Mouse (Mus musculus) heart, embryonic 14.5 days (tissue): Measurements from ENCODE around the gene Gadd45a. TPM values are rescaled to one million over a fixed set of nuclear protein-coding genes. Genes with fewer than 3 reads are reported as not detected.
"Not testable (repeated sequence)": the region's sequence is repeated elsewhere in the genome, so short reads cannot be mapped to it uniquely, and the experiment has no call there.

Experiments used
- ATAC-seq: fragments of 200-750 bp; cut with Nextera tagmentation; 2 replicates; pipeline ENCODE4 v1.8.0; 2017; ENCODE audit warnings: low read depth, moderate TSS enrichment; ENCODE audit not compliant: insufficient number of reproducible peaks, insufficient read depth, low FRiP score
- H3K27ac ChIP-seq, 2 experiments: fragments of 200-500 bp in 1 of 2; fragments of 300-500 bp in 1 of 2; sonication (generic) in 1 of 2; replicated peaks in 1 of 2; 2 replicates each; pipeline ENCODE4 v1.5.1; 2012 to 2014; ENCODE audit warnings: low read depth in 2 of 2, low read length in 2 of 2, control low read depth in 1 of 2, mild to moderate bottlenecking in 1 of 2, mixed read lengths in 1 of 2; ENCODE audit not compliant: control insufficient read depth in 1 of 2, insufficient read depth in 1 of 2
- H3K27me3 ChIP-seq: fragments of 300-500 bp; sonication (generic); 2 replicates; pipeline ENCODE4 v1.6.1; 2014; ENCODE audit warnings: mild to moderate bottlenecking, low read length, control low read depth; ENCODE audit not compliant: control insufficient read depth, insufficient read depth
- H3K36me3 ChIP-seq: fragments of 300-500 bp; sonication (generic); 2 replicates; pipeline ENCODE4 v1.6.1; 2014; ENCODE audit warnings: mild to moderate bottlenecking, control low read depth, low read length, mixed read lengths; ENCODE audit not compliant: control insufficient read depth, insufficient read depth
- H3K4me1 ChIP-seq, 2 experiments: fragments of 200-500 bp in 1 of 2; fragments of 300-500 bp in 1 of 2; sonication (generic) in 1 of 2; 2 replicates each; pipeline ENCODE4 v1.6.1; 2012 to 2014; ENCODE audit warnings: low read length in 2 of 2, control low read depth in 1 of 2, mixed read lengths in 1 of 2; ENCODE audit not compliant: control insufficient read depth in 2 of 2, insufficient read depth in 2 of 2
- H3K4me2 ChIP-seq: fragments of 300-500 bp; sonication (generic); 2 replicates; pipeline ENCODE4 v1.6.1; 2014; ENCODE audit warnings: mild to moderate bottlenecking, low read length
- H3K4me3 ChIP-seq, 2 experiments: fragments of 200-500 bp in 1 of 2; fragments of 300-500 bp in 1 of 2; sonication (generic) in 1 of 2; 2 replicates each; pipeline ENCODE4 v1.5.1; 2012 to 2014; ENCODE audit warnings: low read length in 2 of 2, mild to moderate bottlenecking in 2 of 2, control low read depth in 1 of 2, low read depth in 1 of 2, moderate library complexity in 1 of 2; ENCODE audit not compliant: control insufficient read depth in 1 of 2, insufficient read depth in 1 of 2
- H3K9ac ChIP-seq: fragments of 300-500 bp; sonication (generic); 2 replicates; pipeline ENCODE4 v1.6.1; 2014; ENCODE audit warnings: mild to moderate bottlenecking, low read length
- H3K9me3 ChIP-seq: fragments of 300-500 bp; sonication (generic); 2 replicates; pipeline ENCODE4 v1.6.1; 2016; ENCODE audit warnings: low read length, control low read depth; ENCODE audit not compliant: control insufficient read depth
- WGBS: fragments of 180-500 bp; shearing (Covaris S2); extraction: QIAGEN DNeasy Blood & Tissue Kit; methylation state at CpG from one replicate; pipeline ENCODE4 v1.1.7; 2014; 5-methylcytosine and 5-hydroxymethylcytosine counted together
- polyA plus RNA-seq: library from polyadenylated mRNA; unstranded; fragments of >200 nt; fragmentation: Nextera tagmentation; extraction: Ambion mirVana; gene quantifications from 2 replicates; pipeline ENCODE4 v1.2.1, GENCODE M21; 2014

Gadd45a gene
- polyA plus RNA-seq, 1 experiment from 2014 or later = 4.4 TPM

DNA sequence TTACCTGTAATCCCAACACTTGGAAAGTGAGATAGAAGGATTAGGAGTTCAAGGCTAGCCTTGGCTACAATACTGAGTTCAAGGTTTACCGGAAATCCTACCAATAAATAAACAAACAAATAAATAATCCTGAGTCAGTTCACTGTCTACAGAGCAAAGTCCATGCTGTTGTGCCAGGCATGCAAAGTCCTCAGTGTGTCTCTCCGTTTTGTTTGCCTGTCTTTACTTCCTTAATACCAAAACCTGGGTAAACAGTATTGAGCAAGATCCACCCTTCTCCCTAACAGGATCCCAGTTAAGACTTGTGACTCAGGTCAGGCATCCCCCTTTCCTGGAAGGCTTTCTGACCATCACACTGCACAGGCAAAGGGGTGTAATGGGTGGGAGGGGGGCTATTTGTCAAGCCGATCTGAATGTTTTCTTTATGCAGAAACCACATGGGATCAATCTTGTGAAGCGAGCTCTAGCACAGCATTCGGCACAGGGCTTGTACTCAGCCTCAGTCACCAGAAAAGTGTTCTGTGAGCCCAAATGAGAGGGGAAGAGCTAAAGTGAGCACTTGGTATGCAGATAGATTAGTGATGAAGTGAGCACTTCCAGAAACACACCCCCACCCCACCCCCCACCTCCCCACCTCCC, 7.8 kb downstream of the Gadd45a start:
- Histone ChIP-seq H3K27ac (no peak overlapping the region), H3K27me3 (no peaks in the 10 kb centered on the region), H3K4me2 (no peak overlapping the region), H3K9ac (no peak overlapping the region), H3K4me1 (no peaks in the 10 kb centered on the region), H3K36me3 (no peaks in the 10 kb centered on the region), H3K4me3 (no peak overlapping the region), H3K9me3 (no peaks in the 10 kb centered on the region)
- WGBS = 42% methylated on average over 5 of the region's 5 CpGs
- no peak for ATAC-seq

DNA sequence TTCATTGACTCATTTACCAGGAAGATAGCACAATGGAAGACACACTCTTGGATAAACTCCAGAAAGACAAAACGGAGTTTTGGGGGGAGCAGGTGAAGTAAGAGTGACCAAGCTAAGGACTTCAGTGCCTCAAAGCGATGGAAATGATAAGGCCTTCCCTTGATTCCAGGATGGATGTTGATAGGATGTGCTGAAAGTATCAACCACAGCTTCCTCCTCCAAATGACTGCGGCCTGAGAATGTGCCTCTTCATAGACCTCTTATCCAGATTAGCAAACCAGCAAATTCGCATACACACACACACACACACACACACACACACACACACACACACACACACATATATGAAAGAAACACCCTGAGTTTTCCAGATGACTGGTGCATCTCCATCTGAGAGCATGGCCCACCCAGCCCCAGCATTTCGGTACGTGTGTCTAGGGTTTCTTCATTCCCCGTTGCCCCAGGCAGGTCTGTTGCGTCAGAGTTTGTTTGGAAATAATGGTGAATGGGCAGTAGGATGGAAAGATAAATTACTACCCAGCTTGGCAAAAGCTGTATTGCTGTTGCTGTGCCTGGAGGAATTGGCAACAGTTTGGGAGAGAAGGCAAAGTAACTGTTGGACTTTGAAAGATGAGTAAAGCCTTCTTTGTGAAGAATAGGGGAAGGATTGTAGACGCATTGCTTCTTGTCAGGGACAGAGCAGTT, 9.7 kb downstream of the Gadd45a start:
- Histone ChIP-seq H3K27ac (no peak overlapping the region), H3K27me3 (no peaks in the 10 kb centered on the region), H3K9me3 (no peaks in the 10 kb centered on the region), H3K4me1 (no peaks in the 10 kb centered on the region), H3K9ac (no peak overlapping the region), H3K36me3 (no peaks in the 10 kb centered on the region), H3K4me3 (no peak overlapping the region), H3K4me2 (no peak overlapping the region)
- ATAC-seq = no peak
- WGBS = 77% methylated on average over 9 of the region's 9 CpGs

- Histone ChIP-seq H3K36me3 (no peaks in the 10 kb centered on the region), H3K4me2 (no peak overlapping the region), H3K27me3 (no peaks in the 10 kb centered on the region), H3K9me3 (no peaks in the 10 kb centered on the region), H3K9ac (no peak overlapping the region), H3K27ac (no peak overlapping the region), H3K4me1 (no peaks in the 10 kb centered on the region), H3K4me3 (no peak overlapping the region)
- ATAC-seq = no peak
- WGBS = 79% methylated on average over 3 of the region's 3 CpGs
Observed at GRCm38 (mm10) chr6:67026661-67027060, 10.6 kb downstream of the Gadd45a start.

DNA sequence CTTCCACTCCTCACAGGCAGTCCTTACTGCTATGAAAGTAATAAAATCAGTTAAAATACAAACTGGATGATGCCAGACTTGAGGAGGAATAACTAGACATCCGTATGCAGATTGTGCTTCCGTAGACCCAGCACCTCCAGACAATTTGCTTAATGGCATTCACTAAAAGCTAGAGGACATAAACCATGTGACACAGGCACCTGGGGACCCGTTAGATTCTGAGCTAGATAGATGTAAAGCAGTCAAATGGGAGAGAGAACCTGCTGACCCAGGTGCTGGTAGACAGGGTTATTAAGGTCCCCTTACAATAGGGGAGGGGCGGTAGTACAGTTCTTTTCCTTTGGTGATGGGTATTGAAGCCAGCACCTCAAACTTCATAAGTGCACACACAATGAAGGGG, 13.5 kb downstream of the Gadd45a start:
- Histone ChIP-seq H3K9me3 (no peaks in the 10 kb centered on the region), H3K4me1 (no peaks in the 10 kb centered on the region), H3K27ac (no peak overlapping the region), H3K4me3 (no peak overlapping the region), H3K36me3 (no peaks in the 10 kb centered on the region), H3K27me3 (no peaks in the 10 kb centered on the region), H3K4me2 (no peak overlapping the region), H3K9ac (no peak overlapping the region)
- 81% methylated on average over 4 of the region's 4 CpGs for WGBS
- no peak for ATAC-seq

- no peaks in the 10 kb centered on the region for H3K9me3 ChIP-seq
- no peak overlapping the region for H3K27ac ChIP-seq
- no peak overlapping the region for H3K4me2 ChIP-seq
- H3K36me3 ChIP-seq = peaks cover 12% of the 10 kb centered on the region; the same call in 1 of the 2 replicates
- WGBS = 82% methylated on average over 5 of the region's 5 CpGs
- H3K27me3 ChIP-seq = no peaks in the 10 kb centered on the region
- H3K9ac ChIP-seq = no peak overlapping the region
- H3K4me3 ChIP-seq = no peak overlapping the region
- no peak for ATAC-seq
- no peaks in the 10 kb centered on the region for H3K4me1 ChIP-seq
Observed at GRCm38 (mm10) chr6:67021308-67021707, 15.9 kb downstream of the Gadd45a start.

- H3K9ac ChIP-seq, H3K27me3 ChIP-seq, H3K4me3 ChIP-seq, H3K4me2 ChIP-seq, H3K4me1 ChIP-seq, ATAC-seq, H3K27ac ChIP-seq, H3K9me3 ChIP-seq: not testable (repeated sequence)
- peaks cover 12% of the 10 kb centered on the region; the same call in 1 of the 2 replicates for H3K36me3 ChIP-seq
- WGBS = 84% methylated on average over 7 of the region's 7 CpGs
Observed at GRCm38 (mm10) chr6:67019001-67019400, 18.3 kb downstream of the Gadd45a start.

GRCm38 (mm10) chr6:67018365-67018764, 18.9 kb downstream of the Gadd45a start:
- no peak overlapping the region for H3K9ac ChIP-seq
- peaks cover 3 to 6% of the 10 kb centered on the region in 2 experiments; a peak in 2 of 4 replicates for H3K4me1 ChIP-seq
- H3K27ac ChIP-seq = no peak overlapping the region
- H3K9me3 ChIP-seq = no peaks in the 10 kb centered on the region
- H3K27me3 ChIP-seq = no peaks in the 10 kb centered on the region
- no peak overlapping the region for H3K4me2 ChIP-seq
- H3K4me3 ChIP-seq = no peak overlapping the region
- 65% methylated on average over 4 of the region's 4 CpGs for WGBS
- ATAC-seq = no peak
- peaks cover 12% of the 10 kb centered on the region; the same call in 1 of the 2 replicates for H3K36me3 ChIP-seq
